Mouse (Mus musculus) splenic B cell, adult 2 months (primary cell): Measurements from ENCODE around the gene Defa17.
"Not testable (repeated sequence)": the region's sequence is repeated elsewhere in the genome, so short reads cannot be mapped to it uniquely, and the experiment has no call there.

Experiments used
- DNase-seq: peaks from one replicate; pipeline ENCODE4 v3.0.0-alpha.2; 2011; ENCODE audit warnings: low read depth, low spot score
- H3K27me3 ChIP-seq: 2 replicates; pipeline ENCODE4 v1.6.1; 2012; ENCODE audit warnings: mild to moderate bottlenecking, low read length, moderate library complexity, mixed read lengths; ENCODE audit not compliant: control insufficient read depth, poor library complexity, insufficient read depth, severe bottlenecking
- H3K36me3 ChIP-seq: 2 replicates; pipeline ENCODE4 v1.6.1; 2012; ENCODE audit warnings: mild to moderate bottlenecking, low read length, moderate library complexity, mixed read lengths; ENCODE audit not compliant: control insufficient read depth, poor library complexity, insufficient read depth, severe bottlenecking

Defa17 gene

GRCm38 (mm10) chr8:21655480-21655879, at the start of gene Defa17:
Gene Defa17 (plus strand): TSS chr8:21655780.
- not testable (repeated sequence) for DNase-seq, H3K27me3 ChIP-seq, H3K36me3 ChIP-seq

- H3K36me3 ChIP-seq, H3K27me3 ChIP-seq, DNase-seq: not testable (repeated sequence)
Observed at GRCm38 (mm10) chr8:21617883-21618282, 37.7 kb upstream of the Defa17 start, which contains the start of gene Defa26. Gene Defa26 (plus strand): TSS chr8:21618183.

- not testable (repeated sequence) for H3K27me3 ChIP-seq, DNase-seq
Observed at GRCm38 (mm10) chr8:21665497-21665896, 9.9 kb downstream of the Defa17 start, which contains the start of gene Defa34. Gene Defa34 (plus strand): TSS chr8:21665797.

GRCm38 (mm10) chr8:21703545-21703944, 48.0 kb downstream of the Defa17 start, which contains the start of gene AY761184:
Gene AY761184 (minus strand): TSS chr8:21703645.
- not testable (repeated sequence) for H3K36me3 ChIP-seq, H3K27me3 ChIP-seq, DNase-seq

More at GRCm38 (mm10) chr8:21665497-21665896, 9.9 kb downstream of the Defa17 start, which contains the start of gene Defa34:
- not testable (repeated sequence) for H3K36me3 ChIP-seq
